Mouse (Mus musculus) ES-Bruce4 (cell line): ENCODE measurements around the gene Trim38. TPM values are rescaled to one million over a fixed set of nuclear protein-coding genes. Genes with fewer than 3 reads are reported as not detected.

ENCODE experiments used
- H3K27ac ChIP-seq: 2 replicates; pipeline ENCODE4 v1.5.1; 2012; ENCODE audit warnings: low read length, inconsistent platforms; ENCODE audit not compliant: insufficient read depth
- H3K27me3 ChIP-seq: 2 replicates; pipeline ENCODE4 v1.6.1; 2012; ENCODE audit warnings: mild to moderate bottlenecking, low read length, inconsistent platforms; ENCODE audit not compliant: control insufficient read depth, poor library complexity, insufficient read depth, severe bottlenecking
- H3K36me3 ChIP-seq: 2 replicates; pipeline ENCODE4 v1.6.1; 2012; ENCODE audit warnings: inconsistent platforms, mild to moderate bottlenecking, low read length, moderate library complexity; ENCODE audit not compliant: control insufficient read depth, poor library complexity, insufficient read depth, severe bottlenecking
- H3K4me1 ChIP-seq: one replicate; pipeline ENCODE4 v1.8.1; 2011; ENCODE audit warnings: low read length; ENCODE audit not compliant: control insufficient read depth, insufficient read depth
- H3K4me3 ChIP-seq: 2 replicates; pipeline ENCODE4 v1.5.1; 2011; ENCODE audit warnings: low read depth, mild to moderate bottlenecking, low read length
- H3K9ac ChIP-seq: 2 replicates; pipeline ENCODE4 v1.6.1; 2012; ENCODE audit warnings: low read depth, mild to moderate bottlenecking, inconsistent platforms; ENCODE audit not compliant: poor library complexity, severe bottlenecking
- H3K9me3 ChIP-seq: replicated peaks from 2 replicates; pipeline ENCODE4 v1.6.1; 2012; ENCODE audit warnings: mild to moderate bottlenecking, low read length, inconsistent platforms; ENCODE audit not compliant: control insufficient read depth, poor library complexity, insufficient read depth, severe bottlenecking
- CTCF ChIP-seq: IDR thresholded peaks from one replicate; pipeline ENCODE4 v1.8.1; 2011; ENCODE audit warnings: low read depth, low read length
- EP300 ChIP-seq: IDR thresholded peaks from 2 replicates; pipeline ENCODE4 v1.6.1; 2011; ENCODE audit warnings: low read depth, low read length; ENCODE audit not compliant: insufficient read depth
- POLR2A ChIP-seq: IDR thresholded peaks from one replicate; pipeline ENCODE4 v1.8.1; 2011; ENCODE audit warnings: low read length; ENCODE audit not compliant: insufficient read depth
- polyA plus RNA-seq: library from polyadenylated mRNA; stranded (reverse); fragments of >200 nt; gene quantifications from 2 replicates; pipeline ENCODE4 v1.2.4, GENCODE M21; 2011; ENCODE audit warnings: low read depth; ENCODE audit not compliant: missing spikeins, insufficient read depth, insufficient read length

The Trim38 gene
- polyA plus RNA-seq, 1 experiment: not detected

- H3K27me3 ChIP-seq: no peaks in the 10 kb centered on the region
- H3K9me3 ChIP-seq: no peaks in the 10 kb centered on the region
- H3K36me3 ChIP-seq: no peaks in the 10 kb centered on the region
- peaks cover under 1% of the 10 kb centered on the region for H3K4me1 ChIP-seq
- H3K4me3 ChIP-seq: no peak overlapping the region
- no peak for TF ChIP-seq POLR2A
- TF ChIP-seq EP300: no peak
- TF ChIP-seq CTCF: no peak
- peak overlapping the region; percentile 96 for H3K9ac ChIP-seq
- no peak overlapping the region; the same call in 1 of the 2 replicates for H3K27ac ChIP-seq
These were observed 16.2 kb upstream of the Trim38 start for GRCm38 (mm10) chr13:23753314-23754078.

- Histone ChIP-seq H3K36me3 (no peaks in the 10 kb centered on the region), H3K27ac (no peak overlapping the region)
These were observed 14.7 kb upstream of the Trim38 start for GRCm38 (mm10) chr13:23755000-23755399.

GRCm38 (mm10) chr13:23756790-23757189 lies 12.9 kb upstream of the Trim38 start, which contains the start of gene Hist1h4b:
Hist1h4b (plus strand) TSS chr13:23757013.
- no peaks in the 10 kb centered on the region for H3K36me3 ChIP-seq

More at GRCm38 (mm10) chr13:23755000-23755399, 14.7 kb upstream of the Trim38 start:
- Histone ChIP-seq H3K4me3 (no peak overlapping the region), H3K27me3 (no peaks in the 10 kb centered on the region), H3K9me3 (no peaks in the 10 kb centered on the region), H3K4me1 (no peaks in the 10 kb centered on the region), H3K9ac (no peak overlapping the region)
- TF ChIP-seq POLR2A (no peak), CTCF (no peak), EP300 (no peak)

GRCm38 (mm10) chr13:23757211-23757773 lies 12.4 kb upstream of the Trim38 start:
- peak overlapping the region; percentile 52 for H3K4me3 ChIP-seq
- no peaks in the 10 kb centered on the region for H3K36me3 ChIP-seq
- H3K4me1 ChIP-seq: no peaks in the 10 kb centered on the region
- peak overlapping the region; percentile 70 for H3K27ac ChIP-seq
- H3K27me3 ChIP-seq: no peaks in the 10 kb centered on the region
- TF ChIP-seq EP300 (no peak), POLR2A (peak; percentile 87), CTCF (no peak)
- H3K9me3 ChIP-seq: no peaks in the 10 kb centered on the region
- peak overlapping the region; percentile 74 for H3K9ac ChIP-seq

More at GRCm38 (mm10) chr13:23756790-23757189, 12.9 kb upstream of the Trim38 start, which contains the start of gene Hist1h4b:
- H3K27ac ChIP-seq: peak within 1 kb of the TSS; percentile 80
- TF ChIP-seq CTCF: no peak
- TF ChIP-seq POLR2A: peak; percentile 98
- TF ChIP-seq EP300: 0 out of 2 replicates have a peak, but pooled peaks have one; percentile 48
- no peaks in the 10 kb centered on the region for H3K9me3 ChIP-seq
- peak within 1 kb of the TSS; percentile 74 for H3K9ac ChIP-seq
- no peaks in the 10 kb centered on the region for H3K4me1 ChIP-seq
- peak within 1 kb of the TSS; percentile 52 for H3K4me3 ChIP-seq
- H3K27me3 ChIP-seq: no peaks in the 10 kb centered on the region

- no peaks in the 10 kb centered on the region for H3K27me3 ChIP-seq
- H3K27ac ChIP-seq: peak overlapping the region; percentile 56; the same call in 1 of the 2 replicates
- H3K9ac ChIP-seq: 0 out of 2 replicates have a peak overlapping the region, but pooled peaks have one; percentile 74
- no peaks in the 10 kb centered on the region for H3K9me3 ChIP-seq
- H3K4me3 ChIP-seq: no peak overlapping the region
- H3K4me1 ChIP-seq: no peaks in the 10 kb centered on the region
- TF ChIP-seq CTCF: no peak
- TF ChIP-seq EP300: no peak
- TF ChIP-seq POLR2A: no peak
- H3K36me3 ChIP-seq: no peaks in the 10 kb centered on the region
These were observed 11.8 kb upstream of the Trim38 start for GRCm38 (mm10) chr13:23757921-23758320.

GRCm38 (mm10) chr13:23759251-23759771 lies 10.4 kb upstream of the Trim38 start:
- Histone ChIP-seq H3K4me1 (no peaks in the 10 kb centered on the region), H3K9ac (peak overlapping the region; percentile 99; the same call in 1 of the 2 replicates), H3K27me3 (no peaks in the 10 kb centered on the region), H3K4me3 (no peak overlapping the region), H3K9me3 (no peaks in the 10 kb centered on the region), H3K36me3 (no peaks in the 10 kb centered on the region), H3K27ac (no peak overlapping the region)
- TF ChIP-seq EP300 (no peak), CTCF (no peak), POLR2A (no peak)
